Mouse (Mus musculus) left cerebral cortex, postnatal 10 days (tissue): ENCODE data around the gene Olfr347. TPM values are rescaled to one million over a fixed set of nuclear protein-coding genes. Genes with fewer than 3 reads are reported as not detected.

Experiments
- DNase-seq, 2 experiments: peaks; one replicate each; pipeline ENCODE4 v3.0.0; 2021 to 2022; ENCODE audit warnings: low spot score in 2 of 2, mixed read lengths in 1 of 2; ENCODE audit errors: extremely low spot score in 1 of 2
- intact Hi-C: fragments of 180-260 bp; cut with DNase I; formaldehyde crosslinking; loops from one replicate; pipeline ENCODE4 v1.15.1; 2025
- total RNA-seq, 2 experiments: library from RNA; stranded (reverse); gene quantifications; 2 replicates each; pipeline ENCODE4 v1.2.3; 2021

The Olfr347 gene
- not detected for total RNA-seq

DNA sequence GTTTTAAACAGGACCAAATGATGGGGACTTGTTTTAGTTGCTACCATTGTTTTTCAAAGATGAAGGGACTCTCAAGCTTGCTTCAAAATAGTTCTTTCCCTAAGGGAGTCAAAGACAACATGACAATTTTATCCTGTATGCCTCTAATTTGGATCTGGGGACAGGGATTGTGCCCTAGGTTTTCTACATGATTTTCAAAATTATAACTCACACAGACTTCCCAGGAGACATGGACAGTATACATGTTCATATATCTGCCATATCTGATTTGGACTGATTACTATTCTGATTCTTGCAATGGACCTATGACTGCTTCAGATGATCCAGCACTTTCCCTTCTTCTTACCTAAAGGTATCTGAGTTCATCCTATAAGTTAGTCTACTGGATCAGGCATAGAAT, at the start of gene Olfr347:
TSS of gene Olfr347 (plus strand) at position 301 of the 400 bp plus-strand sequence.
- intact Hi-C loops: no loop called here
- DNase-seq: no peak

DNA sequence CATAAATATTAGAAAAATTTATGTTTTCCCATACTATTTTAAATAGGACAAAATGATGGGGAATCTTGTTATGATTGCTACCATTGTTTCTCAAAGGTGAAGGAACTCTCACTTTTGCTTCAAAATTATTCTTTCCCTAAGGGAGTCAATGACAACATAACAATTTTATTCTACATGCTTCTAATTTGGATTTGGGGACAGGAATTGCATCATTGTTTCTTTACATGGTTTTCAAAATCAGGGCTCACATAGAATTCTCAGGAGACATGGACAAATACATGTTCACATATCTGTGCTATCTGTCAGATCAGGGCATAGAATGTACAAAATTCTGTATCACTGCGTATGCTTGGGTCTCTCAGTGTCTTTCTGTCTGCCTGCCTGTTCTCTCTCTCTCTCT, 46.2 kb upstream of the Olfr347 start, which contains the start of gene Olfr346:
TSS of gene Olfr346 (plus strand) at position 301 of the 400 bp plus-strand sequence.
- intact Hi-C loops: no loop called here
- DNase-seq: no peak

DNA sequence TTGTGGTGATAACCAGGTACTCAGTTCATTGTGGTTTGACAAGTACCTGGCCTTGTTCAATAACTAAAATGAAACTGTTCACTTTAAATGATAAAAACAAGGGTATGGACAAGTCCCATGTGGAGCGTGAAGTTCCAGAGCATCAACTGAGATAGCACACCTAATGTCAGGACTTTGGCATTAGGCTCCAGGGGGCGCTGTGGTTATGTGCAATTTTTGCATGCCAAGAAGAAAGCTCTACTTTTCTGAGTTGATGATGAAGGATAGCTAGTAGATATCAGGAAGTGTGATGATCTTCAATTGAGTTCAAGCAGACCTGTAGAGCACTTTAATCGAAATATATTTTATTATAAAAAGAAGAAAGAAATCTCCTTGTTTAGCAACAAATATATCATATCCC, 4.5 kb downstream of the Olfr347 start:
- no peak for DNase-seq
- intact Hi-C loops: no loop called here

DNA sequence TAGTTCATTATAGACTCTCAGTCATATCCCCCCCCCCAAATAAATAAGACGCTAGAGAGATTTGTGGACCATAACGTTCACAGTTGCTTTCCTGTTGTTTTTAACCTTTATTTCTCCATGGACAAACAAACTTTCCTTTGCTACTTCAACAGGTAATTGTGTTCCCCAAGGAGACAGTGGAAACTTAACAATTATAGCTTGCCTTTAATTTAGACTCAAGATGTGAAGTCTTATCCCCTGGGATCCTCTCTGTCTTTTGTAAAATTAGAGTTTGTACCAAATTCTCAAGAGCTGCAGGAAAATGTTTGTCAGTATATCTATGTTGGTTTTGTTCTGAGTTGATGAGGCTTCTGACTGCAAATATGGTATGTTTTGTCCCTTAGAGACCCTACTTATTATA, 52.3 kb downstream of the Olfr347 start, which contains the start of gene Olfr348:
TSS of gene Olfr348 (plus strand) at position 301 of the 400 bp plus-strand sequence.
- intact Hi-C loops: no loop called here
- DNase-seq: no peak

Other genes with a start within 250 kb of the Olfr347 start
- not detected for gene Olfr341, start 249.4 kb upstream of the Olfr347 start, total RNA-seq
- gene Olfr342, start 206.9 kb upstream of the Olfr347 start, total RNA-seq: not detected
- not detected for gene Olfr344, start 165.2 kb upstream of the Olfr347 start, total RNA-seq
- gene Olfr345, start 91.9 kb upstream of the Olfr347 start, total RNA-seq: not detected
- gene Olfr346, start 46.1 kb upstream of the Olfr347 start, total RNA-seq: not detected
- not detected for gene Olfr348, start 52.4 kb downstream of the Olfr347 start, total RNA-seq
- not detected for gene Olfr50, start 58.6 kb downstream of the Olfr347 start, total RNA-seq
- not detected for gene Olfr3, start 85.1 kb downstream of the Olfr347 start, total RNA-seq
- not detected for gene Olfr350, start 114.4 kb downstream of the Olfr347 start, total RNA-seq
- not detected for gene Olfr351, start 130.8 kb downstream of the Olfr347 start, total RNA-seq
- not detected for gene Olfr352, start 136.6 kb downstream of the Olfr347 start, total RNA-seq
- not detected for gene Olfr353, start 161.0 kb downstream of the Olfr347 start, total RNA-seq
- gene Olfr354, start 173.8 kb downstream of the Olfr347 start, total RNA-seq: under 1 TPM in 1 of 2 experiments, not detected in 1; 0.04 TPM
- not detected for gene Olfr355, start 197.0 kb downstream of the Olfr347 start, total RNA-seq
- not detected for gene Olfr356, start 205.2 kb downstream of the Olfr347 start, total RNA-seq